Mouse (Mus musculus): ENCODE results near the gene Col18a1. TPM values are rescaled to one million over a fixed set of nuclear protein-coding genes. Genes with fewer than 3 reads are reported as not detected.
A peak's percentile ranks its signal among the peaks of the same experiment; 100 is the strongest.

Gene Col18a1
- total RNA-seq, 2 experiments from 2014 or later: 4.0 to 5.3 TPM

GRCm38 (mm10) chr10:77190967-77191915, 24.9 kb upstream of the Col18a1 start:
- intact Hi-C loops (cut with DNase I): no loop called here
- no peak for DNase-seq (ENCODE audit: low spot score in 2 of 2)

GRCm38 (mm10) chr10:77187427-77187826, 21.1 kb upstream of the Col18a1 start:
- intact Hi-C loops (cut with DNase I): no loop called here
- DNase-seq (ENCODE audit: low spot score in 2 of 2): no peak

- intact Hi-C loops (cut with DNase I): no loop called here
- DNase-seq (ENCODE audit: low spot score in 2 of 2): no peak
Observed at GRCm38 (mm10) chr10:77182804-77183331, 16.5 kb upstream of the Col18a1 start.

GRCm38 (mm10) chr10:77180110-77180509, 13.8 kb upstream of the Col18a1 start:
- DNase-seq (ENCODE audit: low spot score in 2 of 2): peak in 1 of 2 experiments; percentile 50
- intact Hi-C loops (cut with DNase I): no loop called here

GRCm38 (mm10) chr10:77178691-77179090, 12.3 kb upstream of the Col18a1 start:
- intact Hi-C loops (cut with DNase I): no loop called here
- DNase-seq (ENCODE audit: low spot score in 2 of 2): no peak

- intact Hi-C loops (cut with DNase I): no loop called here
- DNase-seq (ENCODE audit: low spot score in 2 of 2): no peak
Observed at GRCm38 (mm10) chr10:77170400-77170799, 4.1 kb upstream of the Col18a1 start.

- intact Hi-C loops (cut with DNase I): no loop called here
- no peak for DNase-seq (ENCODE audit: low spot score in 2 of 2)
Observed at GRCm38 (mm10) chr10:77165318-77165945, 916 bp downstream of the Col18a1 start.

GRCm38 (mm10) chr10:77164437-77165052, 1.8 kb downstream of the Col18a1 start:
- intact Hi-C loops (cut with DNase I): no loop called here
- no peak for DNase-seq (ENCODE audit: low spot score in 2 of 2)

- intact Hi-C loops (cut with DNase I): no loop called here
- DNase-seq (ENCODE audit: low spot score in 2 of 2): no peak
Observed at GRCm38 (mm10) chr10:77164041-77164436, 2.3 kb downstream of the Col18a1 start.

GRCm38 (mm10) chr10:77163392-77163977, 2.9 kb downstream of the Col18a1 start:
- no peak for DNase-seq (ENCODE audit: low spot score in 2 of 2)
- intact Hi-C loops (cut with DNase I): no loop called here

GRCm38 (mm10) chr10:77159573-77159972, 6.8 kb downstream of the Col18a1 start:
- no peak for DNase-seq (ENCODE audit: low spot score in 2 of 2)
- intact Hi-C loops (cut with DNase I): no loop called here

GRCm38 (mm10) chr10:77158948-77159347, 7.4 kb downstream of the Col18a1 start:
- intact Hi-C loops (cut with DNase I): no loop called here
- DNase-seq (ENCODE audit: low spot score in 2 of 2): no peak

GRCm38 (mm10) chr10:77157245-77158019, 8.9 kb downstream of the Col18a1 start:
- DNase-seq (ENCODE audit: low spot score in 2 of 2): no peak
- intact Hi-C loops (cut with DNase I): no loop called here

- DNase-seq (ENCODE audit: low spot score in 2 of 2): no peak
Observed at GRCm38 (mm10) chr10:77152178-77152621, 14.1 kb downstream of the Col18a1 start.

GRCm38 (mm10) chr10:77151551-77152002, 14.8 kb downstream of the Col18a1 start:
- DNase-seq (ENCODE audit: low spot score in 2 of 2): no peak
- intact Hi-C loops (cut with DNase I): no loop called here

More at GRCm38 (mm10) chr10:77152178-77152621, 14.1 kb downstream of the Col18a1 start:
- intact Hi-C loops (cut with DNase I): no loop called here

- DNase-seq (ENCODE audit: low spot score in 2 of 2): no peak
- intact Hi-C loops (cut with DNase I): no loop called here
Observed at GRCm38 (mm10) chr10:77150947-77151521, 15.3 kb downstream of the Col18a1 start.

- intact Hi-C loops (cut with DNase I): no loop called here
- DNase-seq (ENCODE audit: low spot score in 2 of 2): no peak
Observed at GRCm38 (mm10) chr10:77150016-77150415, 16.3 kb downstream of the Col18a1 start.

GRCm38 (mm10) chr10:77147545-77147944, 18.8 kb downstream of the Col18a1 start:
- no peak for DNase-seq (ENCODE audit: low spot score in 2 of 2)
- intact Hi-C loops (cut with DNase I): no loop called here
